Mouse (Mus musculus): ENCODE results near the gene Ccdc54. TPM values are rescaled to one million over a fixed set of nuclear protein-coding genes. Genes with fewer than 3 reads are reported as not detected.

Ccdc54 gene
- polyA plus RNA-seq (2015; fragmentation: Nextera tagmentation; extraction: Ambion mirVana) = not detected in 2 replicates

GRCm38 (mm10) chr16:50591054-50591453 lies at the start of gene Ccdc54:
TSS of gene Ccdc54 (minus strand) at chr16:50591154.
- Histone ChIP-seq H3K4me1 (no peaks in the 10 kb centered on the region), H3K36me3 (no peaks in the 10 kb centered on the region), H3K27ac (no peak within 1 kb of the TSS), H3K9ac (no peak within 1 kb of the TSS), H3K9me3 (no peaks in the 10 kb centered on the region), H3K4me2 (no peak within 1 kb of the TSS), H3K4me3 (no peak within 1 kb of the TSS), H3K27me3 (no peaks in the 10 kb centered on the region)
- ATAC-seq (ENCODE audit: insufficient number of reproducible peaks, insufficient read depth, low FRiP score, low TSS enrichment, low read depth) = no peak

DNA sequence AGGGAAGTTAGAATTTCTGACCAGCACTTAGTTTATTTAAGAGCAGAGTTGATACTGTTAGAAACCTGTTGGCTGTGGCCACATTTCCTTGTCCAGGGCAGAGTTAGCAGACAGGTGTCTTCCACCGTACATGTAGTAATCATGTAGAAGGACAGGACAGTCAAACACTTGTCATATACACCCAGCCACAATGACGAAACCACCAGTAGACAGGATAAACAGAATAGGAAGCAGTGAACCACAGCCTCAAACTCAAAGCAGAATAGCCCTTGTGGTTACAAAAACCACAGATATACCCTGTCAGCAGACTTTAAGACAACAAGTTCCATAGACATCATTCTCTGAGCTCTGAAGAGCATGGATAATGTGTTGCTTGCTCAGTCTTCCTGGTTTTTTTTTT lies 41.6 kb upstream of the Ccdc54 start:
- Histone ChIP-seq H3K9ac (no peak overlapping the region), H3K9me3 (no peaks in the 10 kb centered on the region), H3K4me1 (no peaks in the 10 kb centered on the region), H3K4me2 (no peak overlapping the region), H3K4me3 (no peak overlapping the region), H3K27me3 (no peaks in the 10 kb centered on the region), H3K36me3 (no peaks in the 10 kb centered on the region), H3K27ac (no peak overlapping the region; the same call in 1 of the 2 replicates)
- ATAC-seq (ENCODE audit: insufficient number of reproducible peaks, insufficient read depth, low FRiP score, low TSS enrichment, low read depth) = no peak
- WGBS = 66% methylated on average over 2 of the region's 2 CpGs

- Histone ChIP-seq H3K9me3 (no peaks in the 10 kb centered on the region), H3K4me2 (no peak overlapping the region), H3K9ac (no peak overlapping the region), H3K27me3 (no peaks in the 10 kb centered on the region), H3K4me1 (no peaks in the 10 kb centered on the region; the same call in 1 of the 2 replicates), H3K27ac (0 out of 2 replicates have a peak overlapping the region, but pooled peaks have one; percentile 18), H3K36me3 (no peaks in the 10 kb centered on the region), H3K4me3 (no peak overlapping the region)
- ATAC-seq (ENCODE audit: insufficient number of reproducible peaks, insufficient read depth, low FRiP score, low TSS enrichment, low read depth) = 0 out of 2 replicates have a peak, but pooled peaks have one; percentile 26
- 47% methylated on average over 7 of the region's 7 CpGs for WGBS
Measured at GRCm38 (mm10) chr16:50615569-50615968, 24.6 kb upstream of the Ccdc54 start.

GRCm38 (mm10) chr16:50612944-50613343 lies 22.0 kb upstream of the Ccdc54 start:
- Histone ChIP-seq H3K4me3 (no peak overlapping the region), H3K27ac (no peak overlapping the region), H3K4me1 (no peaks in the 10 kb centered on the region; the same call in 1 of the 2 replicates), H3K9ac (no peak overlapping the region), H3K9me3 (no peaks in the 10 kb centered on the region), H3K4me2 (no peak overlapping the region), H3K27me3 (no peaks in the 10 kb centered on the region), H3K36me3 (no peaks in the 10 kb centered on the region)
- ATAC-seq (ENCODE audit: insufficient number of reproducible peaks, insufficient read depth, low FRiP score, low TSS enrichment, low read depth) = no peak
- 71% methylated on average over 4 of the region's 4 CpGs for WGBS

GRCm38 (mm10) chr16:50610580-50610979 lies 19.6 kb upstream of the Ccdc54 start:
- Histone ChIP-seq H3K4me3 (no peak overlapping the region), H3K9me3 (no peaks in the 10 kb centered on the region), H3K4me1 (no peaks in the 10 kb centered on the region; the same call in 1 of the 2 replicates), H3K27ac (no peak overlapping the region), H3K9ac (no peak overlapping the region), H3K27me3 (no peaks in the 10 kb centered on the region), H3K36me3 (no peaks in the 10 kb centered on the region), H3K4me2 (no peak overlapping the region)
- ATAC-seq (ENCODE audit: insufficient number of reproducible peaks, insufficient read depth, low FRiP score, low TSS enrichment, low read depth) = no peak
- WGBS = 76% methylated on average over 5 of the region's 5 CpGs

- ATAC-seq (ENCODE audit: insufficient number of reproducible peaks, insufficient read depth, low FRiP score, low TSS enrichment, low read depth) = no peak
- no peaks in the 10 kb centered on the region for H3K4me1 ChIP-seq
- H3K9ac ChIP-seq = no peak overlapping the region
- no peaks in the 10 kb centered on the region for H3K36me3 ChIP-seq
- no peaks in the 10 kb centered on the region for H3K27me3 ChIP-seq
- no peak overlapping the region for H3K4me3 ChIP-seq
- 32% methylated on average over 15 of the region's 15 CpGs for WGBS
- H3K27ac ChIP-seq = no peak overlapping the region
- no peak overlapping the region for H3K4me2 ChIP-seq
- no peaks in the 10 kb centered on the region for H3K9me3 ChIP-seq
Measured at GRCm38 (mm10) chr16:50607776-50608562, 17.0 kb upstream of the Ccdc54 start.

DNA sequence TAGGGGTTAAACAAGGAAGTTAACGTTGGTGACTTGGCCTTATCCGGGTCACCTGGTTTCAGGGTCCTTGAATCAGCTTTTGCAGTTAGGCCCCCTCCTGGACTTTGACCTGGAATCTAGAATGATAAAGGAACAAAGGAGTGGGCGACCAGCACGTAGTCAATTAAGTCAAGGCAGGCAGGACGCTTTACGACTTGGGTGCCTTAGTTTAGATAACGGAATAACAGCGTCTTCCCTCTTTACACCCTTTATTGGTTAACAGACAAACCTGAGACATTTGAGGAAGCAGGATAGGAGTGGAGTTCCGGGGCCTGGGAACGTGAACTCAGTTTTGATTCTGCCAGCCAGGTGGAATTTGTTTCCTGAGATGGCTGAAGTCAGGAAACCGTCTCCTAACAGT lies 13.9 kb upstream of the Ccdc54 start:
- Histone ChIP-seq H3K27me3 (no peaks in the 10 kb centered on the region), H3K36me3 (no peaks in the 10 kb centered on the region), H3K27ac (no peak overlapping the region), H3K4me3 (no peak overlapping the region), H3K4me2 (no peak overlapping the region), H3K4me1 (no peaks in the 10 kb centered on the region), H3K9me3 (no peaks in the 10 kb centered on the region), H3K9ac (no peak overlapping the region)
- 74% methylated on average over 11 of the region's 11 CpGs for WGBS
- ATAC-seq (ENCODE audit: insufficient number of reproducible peaks, insufficient read depth, low FRiP score, low TSS enrichment, low read depth) = no peak

- H3K4me1 ChIP-seq = no peaks in the 10 kb centered on the region
- no peak overlapping the region for H3K9ac ChIP-seq
- no peak overlapping the region for H3K27ac ChIP-seq
- no peaks in the 10 kb centered on the region for H3K36me3 ChIP-seq
- H3K27me3 ChIP-seq = no peaks in the 10 kb centered on the region
- no peak overlapping the region for H3K4me3 ChIP-seq
- 51% methylated on average over 3 of the region's 3 CpGs for WGBS
- ATAC-seq (ENCODE audit: insufficient number of reproducible peaks, insufficient read depth, low FRiP score, low TSS enrichment, low read depth) = no peak
- H3K9me3 ChIP-seq = no peaks in the 10 kb centered on the region
- H3K4me2 ChIP-seq = no peak overlapping the region
Measured at GRCm38 (mm10) chr16:50601947-50602346, 11.0 kb upstream of the Ccdc54 start.

- no peaks in the 10 kb centered on the region for H3K9me3 ChIP-seq
- WGBS = 83% methylated on average over 3 of the region's 3 CpGs
- H3K27me3 ChIP-seq = no peaks in the 10 kb centered on the region
- no peak for ATAC-seq (ENCODE audit: insufficient number of reproducible peaks, insufficient read depth, low FRiP score, low TSS enrichment, low read depth)
- H3K4me1 ChIP-seq = no peaks in the 10 kb centered on the region
- no peak overlapping the region for H3K27ac ChIP-seq
- no peak overlapping the region for H3K9ac ChIP-seq
- no peak overlapping the region for H3K4me3 ChIP-seq
- H3K36me3 ChIP-seq = no peaks in the 10 kb centered on the region
- no peak overlapping the region for H3K4me2 ChIP-seq
Measured at GRCm38 (mm10) chr16:50600665-50601064, 9.7 kb upstream of the Ccdc54 start.

GRCm38 (mm10) chr16:50596679-50597078 lies 5.7 kb upstream of the Ccdc54 start:
- Histone ChIP-seq H3K4me3 (no peak overlapping the region), H3K4me2 (no peak overlapping the region), H3K36me3 (no peaks in the 10 kb centered on the region), H3K9ac (no peak overlapping the region), H3K9me3 (no peaks in the 10 kb centered on the region), H3K27ac (no peak overlapping the region), H3K4me1 (no peaks in the 10 kb centered on the region), H3K27me3 (no peaks in the 10 kb centered on the region)
- 83% methylated on average over 6 of the region's 6 CpGs for WGBS
- no peak for ATAC-seq (ENCODE audit: insufficient number of reproducible peaks, insufficient read depth, low FRiP score, low TSS enrichment, low read depth)

DNA sequence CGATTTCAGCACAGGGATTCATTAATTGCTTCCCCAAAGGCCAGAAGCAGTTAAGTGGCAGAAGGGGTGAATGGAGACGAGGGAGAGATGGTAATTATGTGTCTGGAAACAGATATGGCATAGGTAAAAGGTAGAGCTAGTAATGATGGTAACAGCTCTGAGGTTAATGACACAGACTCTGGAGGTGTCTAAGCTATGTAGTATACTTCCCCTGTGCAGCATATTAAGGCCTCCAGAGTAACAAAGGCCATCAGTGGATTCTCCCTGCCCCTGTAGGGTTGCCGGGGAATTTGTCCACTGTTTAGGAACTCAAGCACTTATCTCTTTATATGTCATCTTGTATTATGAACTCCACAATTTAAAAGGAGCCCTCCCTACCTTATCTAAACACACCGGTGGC lies 5.2 kb upstream of the Ccdc54 start:
- ATAC-seq (ENCODE audit: insufficient number of reproducible peaks, insufficient read depth, low FRiP score, low TSS enrichment, low read depth) = no peak
- H3K4me1 ChIP-seq = no peaks in the 10 kb centered on the region
- no peak overlapping the region for H3K4me3 ChIP-seq
- no peaks in the 10 kb centered on the region for H3K9me3 ChIP-seq
- no peak overlapping the region for H3K9ac ChIP-seq
- H3K27me3 ChIP-seq = no peaks in the 10 kb centered on the region
- no peak overlapping the region for H3K4me2 ChIP-seq
- H3K36me3 ChIP-seq = no peaks in the 10 kb centered on the region
- 71% methylated on average over 4 of the region's 4 CpGs for WGBS
- no peak overlapping the region for H3K27ac ChIP-seq

DNA sequence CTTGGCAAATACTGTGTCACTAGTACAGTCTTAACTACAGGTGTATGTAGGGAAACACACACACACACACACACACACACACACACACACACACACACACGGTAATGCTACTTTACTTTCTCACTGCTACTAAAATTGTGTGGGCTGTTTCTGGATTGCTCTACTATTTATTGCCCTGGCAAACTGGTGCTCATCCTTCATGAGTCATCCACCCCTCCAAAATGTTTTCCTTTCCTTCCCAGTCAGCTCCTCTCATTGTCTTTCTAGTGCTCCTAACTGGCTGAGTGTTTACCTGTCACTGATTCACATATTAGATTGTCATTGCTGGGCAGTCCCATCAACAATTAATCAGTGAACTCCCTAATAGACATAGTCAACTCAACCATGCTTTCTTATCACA lies 3.9 kb upstream of the Ccdc54 start:
- H3K27me3 ChIP-seq = no peaks in the 10 kb centered on the region
- H3K4me2 ChIP-seq = no peak overlapping the region
- no peak overlapping the region for H3K27ac ChIP-seq
- no peak for ATAC-seq (ENCODE audit: insufficient number of reproducible peaks, insufficient read depth, low FRiP score, low TSS enrichment, low read depth)
- no peaks in the 10 kb centered on the region for H3K9me3 ChIP-seq
- 83% methylated on average over 1 of the region's 1 CpGs for WGBS
- no peaks in the 10 kb centered on the region for H3K36me3 ChIP-seq
- H3K4me1 ChIP-seq = no peaks in the 10 kb centered on the region
- no peak overlapping the region for H3K4me3 ChIP-seq
- H3K9ac ChIP-seq = no peak overlapping the region
